Mouse (Mus musculus): Measurements from ENCODE around the gene Spg21. TPM values are rescaled to one million over a fixed set of nuclear protein-coding genes. Genes with fewer than 3 reads are reported as not detected.

Gene Spg21
- total RNA-seq, 2 experiments from 2014 or later = 29.3 to 32.5 TPM

- intact Hi-C loops (cut with DNase I) = no loop called here
- DNase-seq (ENCODE audit: extremely low spot score in 1 of 2, low spot score in 2 of 2) = no peak
Measured at GRCm38 (mm10) chr9:65528417-65529038, 67.8 kb downstream of the Spg21 start.

- intact Hi-C loops (cut with DNase I) = no loop called here
- DNase-seq (ENCODE audit: extremely low spot score in 1 of 2, low spot score in 2 of 2) = no peak
Measured at GRCm38 (mm10) chr9:65529659-65530058, 68.9 kb downstream of the Spg21 start.

- intact Hi-C loops (cut with DNase I) = no loop called here
- no peak for DNase-seq (ENCODE audit: extremely low spot score in 1 of 2, low spot score in 2 of 2)
Measured at GRCm38 (mm10) chr9:65531283-65531682, 70.5 kb downstream of the Spg21 start.

GRCm38 (mm10) chr9:65532986-65533385 lies 72.2 kb downstream of the Spg21 start:
- intact Hi-C loops (cut with DNase I) = no loop called here
- DNase-seq (ENCODE audit: extremely low spot score in 1 of 2, low spot score in 2 of 2) = no peak

GRCm38 (mm10) chr9:65534111-65534510 lies 73.4 kb downstream of the Spg21 start:
- intact Hi-C loops (cut with DNase I) = no loop called here
- DNase-seq (ENCODE audit: extremely low spot score in 1 of 2, low spot score in 2 of 2) = no peak

- intact Hi-C loops (cut with DNase I) = no loop called here
Measured at GRCm38 (mm10) chr9:65535191-65535722, 74.5 kb downstream of the Spg21 start.

GRCm38 (mm10) chr9:65535789-65536469 lies 75.2 kb downstream of the Spg21 start:
- DNase-seq (ENCODE audit: extremely low spot score in 1 of 2, low spot score in 2 of 2) = no peak
- intact Hi-C loops (cut with DNase I) = no loop called here

More at GRCm38 (mm10) chr9:65535191-65535722, 74.5 kb downstream of the Spg21 start:
- peak in 1 of 2 experiments; percentile 23 for DNase-seq (ENCODE audit: extremely low spot score in 1 of 2, low spot score in 2 of 2)

- intact Hi-C loops (cut with DNase I) = no loop called here
- DNase-seq (ENCODE audit: extremely low spot score in 1 of 2, low spot score in 2 of 2) = no peak
Measured at GRCm38 (mm10) chr9:65536491-65536890, 75.7 kb downstream of the Spg21 start.

Other genes with a start within 250 kb of the Spg21 start
- under 1 TPM; 0.08 to 0.09 TPM for gene Cilp, start 195.8 kb upstream of the Spg21 start, total RNA-seq (2021)
- 10 to 100 TPM; 25.3 to 25.4 TPM for gene Clpx, start 166.7 kb upstream of the Spg21 start, total RNA-seq (2021)
- 10 to 100 TPM; 23.1 to 23.7 TPM for gene Pdcd7, start 114.8 kb upstream of the Spg21 start, total RNA-seq (2021)
- gene Ubap1l, start 99.9 kb upstream of the Spg21 start, total RNA-seq (2021) = 1 to 10 TPM; 2.5 to 4.7 TPM
- under 1 TPM in 1 of 2 experiments, not detected in 1; 0.26 TPM for gene Kbtbd13, start 69.3 kb upstream of the Spg21 start, total RNA-seq (2021)
- 1 to 10 TPM; 2.6 to 2.8 TPM for gene Rasl12, start 62.4 kb upstream of the Spg21 start, total RNA-seq (2021)
- gene Slc51b, start 38.0 kb upstream of the Spg21 start, total RNA-seq (2021) = not detected
- gene Mtfmt, start 25.2 kb upstream of the Spg21 start, total RNA-seq (2021) = 10 to 100 TPM; 19.5 to 21.2 TPM
- 1 to 10 TPM; 2.7 to 3.4 TPM for gene Ankdd1a, start 59.2 kb downstream of the Spg21 start, total RNA-seq (2021)
- 1 to 10 TPM; 4.9 to 9.5 TPM for gene Plekho2, start 119.1 kb downstream of the Spg21 start, total RNA-seq (2021)
- 1 to 10 TPM in 1 of 2 experiments, under 1 TPM in 1; 0.79 to 1.1 TPM for gene Pif1, start 126.2 kb downstream of the Spg21 start, total RNA-seq (2021)
- 1 to 10 TPM; 1.6 to 1.8 TPM for gene Rbpms2, start 168.7 kb downstream of the Spg21 start, total RNA-seq (2021)
- gene Oaz2, start 207.1 kb downstream of the Spg21 start, total RNA-seq (2021) = 100 to 1,000 TPM; 226 to 228 TPM

All from left cerebral cortex, postnatal 10 days (tissue).